Mouse (Mus musculus): ENCODE data around the gene Trio. TPM values are rescaled to one million over a fixed set of nuclear protein-coding genes. Genes with fewer than 3 reads are reported as not detected.

Trio gene
- polyA plus RNA-seq, 1 experiment from 2014 or later, result 45.4 TPM

GRCm38 (mm10) chr15:27718668-27719067 lies 307.0 kb downstream of the Trio start:
- no peaks in the 10 kb centered on the region for H3K4me1 ChIP-seq (ENCODE audit: control insufficient read depth, insufficient read depth, low read length)
- H3K9me3 ChIP-seq (replicated peaks; ENCODE audit: control insufficient read depth, low read length), result no peaks in the 10 kb centered on the region
- H3K4me2 ChIP-seq (ENCODE audit: low read depth, low read length), result no peak overlapping the region
- H3K36me3 ChIP-seq (replicated peaks; ENCODE audit: control insufficient read depth, insufficient read depth, low read depth, low read length), result no peaks in the 10 kb centered on the region
- ATAC-seq (replicated peaks; ENCODE audit: insufficient number of reproducible peaks, low FRiP score, low TSS enrichment, low read depth), result no peak
- H3K27me3 ChIP-seq (ENCODE audit: control insufficient read depth, insufficient read depth, low read length), result no peaks in the 10 kb centered on the region
- DNase-seq (ENCODE audit: low spot score), result no peak
- no peak overlapping the region for H3K4me3 ChIP-seq (ENCODE audit: low read depth, low read length)
- H3K27ac ChIP-seq (replicated peaks; ENCODE audit: low read depth, low read length), result no peak overlapping the region
- WGBS, result 62% methylated on average over 7 of the region's 7 CpGs
- no peak overlapping the region for H3K9ac ChIP-seq (replicated peaks; ENCODE audit: low read length)

DNA sequence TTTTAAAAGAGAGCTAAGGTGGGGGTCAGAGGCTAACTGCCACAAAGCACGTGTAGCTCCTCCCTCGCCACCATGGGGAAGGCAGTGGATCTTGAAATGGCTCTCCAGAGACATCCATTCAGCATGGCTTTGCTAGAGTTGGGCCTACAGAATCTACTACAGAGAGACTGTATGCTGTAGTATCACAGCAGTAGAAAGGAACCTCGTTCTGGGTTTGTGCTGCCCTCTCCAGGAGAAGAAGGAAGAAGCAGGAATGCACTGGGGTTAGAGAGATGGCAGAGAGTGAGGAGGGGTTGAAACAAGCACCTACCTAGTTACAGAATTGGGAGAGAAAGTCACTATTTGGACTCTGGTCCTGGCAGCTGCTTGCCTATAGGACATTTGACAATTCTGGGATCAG lies 310.3 kb downstream of the Trio start:
- peak; percentile 41 for DNase-seq (ENCODE audit: low spot score)
- Histone ChIP-seq H3K27me3 (ENCODE audit: control insufficient read depth, insufficient read depth, low read length) (no peaks in the 10 kb centered on the region), H3K4me1 (ENCODE audit: control insufficient read depth, insufficient read depth, low read length) (no peaks in the 10 kb centered on the region), H3K9ac (replicated peaks; ENCODE audit: low read length) (no peak overlapping the region), H3K4me3 (ENCODE audit: low read depth, low read length) (no peak overlapping the region), H3K4me2 (ENCODE audit: low read depth, low read length) (no peak overlapping the region), H3K27ac (replicated peaks; ENCODE audit: low read depth, low read length) (no peak overlapping the region), H3K9me3 (replicated peaks; ENCODE audit: control insufficient read depth, low read length) (no peaks in the 10 kb centered on the region), H3K36me3 (replicated peaks; ENCODE audit: control insufficient read depth, insufficient read depth, low read depth, low read length) (no peaks in the 10 kb centered on the region)
- 30% methylated on average over 3 of the region's 3 CpGs for WGBS
- ATAC-seq (replicated peaks; ENCODE audit: insufficient number of reproducible peaks, low FRiP score, low TSS enrichment, low read depth), result no peak

- H3K27me3 ChIP-seq (ENCODE audit: control insufficient read depth, insufficient read depth, low read length), result no peaks in the 10 kb centered on the region
- no peak for DNase-seq (ENCODE audit: low spot score)
- H3K4me3 ChIP-seq (ENCODE audit: low read depth, low read length), result no peak overlapping the region
- ATAC-seq (replicated peaks; ENCODE audit: insufficient number of reproducible peaks, low FRiP score, low TSS enrichment, low read depth), result no peak
- H3K4me1 ChIP-seq (ENCODE audit: control insufficient read depth, insufficient read depth, low read length), result no peaks in the 10 kb centered on the region
- H3K4me2 ChIP-seq (ENCODE audit: low read depth, low read length), result no peak overlapping the region
- 89% methylated on average over 9 of the region's 9 CpGs for WGBS
- no peaks in the 10 kb centered on the region for H3K9me3 ChIP-seq (replicated peaks; ENCODE audit: control insufficient read depth, low read length)
- H3K27ac ChIP-seq (replicated peaks; ENCODE audit: low read depth, low read length), result no peak overlapping the region
- no peak overlapping the region for H3K9ac ChIP-seq (replicated peaks; ENCODE audit: low read length)
- H3K36me3 ChIP-seq (replicated peaks; ENCODE audit: control insufficient read depth, insufficient read depth, low read depth, low read length), result no peaks in the 10 kb centered on the region
Observed at GRCm38 (mm10) chr15:27710698-27711097, 314.9 kb downstream of the Trio start.

DNA sequence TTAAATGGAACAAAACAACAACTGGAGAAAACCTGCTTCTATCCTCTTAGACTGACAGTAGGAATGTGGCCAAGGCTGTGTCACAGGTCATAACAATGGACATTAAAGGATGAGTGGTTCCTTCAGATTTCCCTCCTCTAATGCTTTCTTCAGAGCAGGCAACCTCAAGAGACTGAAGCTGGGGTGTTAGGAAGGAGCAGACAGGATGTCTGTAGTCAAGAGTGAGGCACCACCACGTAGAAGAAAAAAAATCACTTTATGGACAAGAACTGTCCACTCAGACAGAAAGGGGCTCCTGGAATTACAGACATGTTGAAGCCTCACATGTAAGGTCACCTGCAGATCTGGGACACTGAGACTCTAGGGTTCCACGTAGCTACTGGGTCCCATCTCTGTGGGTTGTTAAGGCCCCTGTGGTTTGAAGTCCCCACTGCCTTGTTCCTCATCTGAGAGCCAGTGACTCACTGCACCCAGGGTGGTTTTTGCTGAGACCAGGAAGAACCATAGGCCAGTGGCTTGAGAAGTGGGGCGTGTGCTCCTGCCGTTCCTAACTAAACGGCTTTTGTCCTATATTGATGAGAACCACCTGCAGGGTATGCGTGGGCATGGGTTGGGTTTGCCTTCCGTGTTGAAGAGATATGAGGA lies 316.6 kb downstream of the Trio start:
- no peak overlapping the region for H3K4me2 ChIP-seq (ENCODE audit: low read depth, low read length)
- WGBS, result 82% methylated on average over 7 of the region's 7 CpGs
- no peak for DNase-seq (ENCODE audit: low spot score)
- H3K4me1 ChIP-seq (ENCODE audit: control insufficient read depth, insufficient read depth, low read length), result no peaks in the 10 kb centered on the region
- H3K27me3 ChIP-seq (ENCODE audit: control insufficient read depth, insufficient read depth, low read length), result no peaks in the 10 kb centered on the region
- H3K9ac ChIP-seq (replicated peaks; ENCODE audit: low read length), result no peak overlapping the region
- no peak overlapping the region for H3K27ac ChIP-seq (replicated peaks; ENCODE audit: low read depth, low read length)
- no peaks in the 10 kb centered on the region for H3K9me3 ChIP-seq (replicated peaks; ENCODE audit: control insufficient read depth, low read length)
- no peak for ATAC-seq (replicated peaks; ENCODE audit: insufficient number of reproducible peaks, low FRiP score, low TSS enrichment, low read depth)
- H3K36me3 ChIP-seq (replicated peaks; ENCODE audit: control insufficient read depth, insufficient read depth, low read depth, low read length), result no peaks in the 10 kb centered on the region
- H3K4me3 ChIP-seq (ENCODE audit: low read depth, low read length), result no peak overlapping the region

DNA sequence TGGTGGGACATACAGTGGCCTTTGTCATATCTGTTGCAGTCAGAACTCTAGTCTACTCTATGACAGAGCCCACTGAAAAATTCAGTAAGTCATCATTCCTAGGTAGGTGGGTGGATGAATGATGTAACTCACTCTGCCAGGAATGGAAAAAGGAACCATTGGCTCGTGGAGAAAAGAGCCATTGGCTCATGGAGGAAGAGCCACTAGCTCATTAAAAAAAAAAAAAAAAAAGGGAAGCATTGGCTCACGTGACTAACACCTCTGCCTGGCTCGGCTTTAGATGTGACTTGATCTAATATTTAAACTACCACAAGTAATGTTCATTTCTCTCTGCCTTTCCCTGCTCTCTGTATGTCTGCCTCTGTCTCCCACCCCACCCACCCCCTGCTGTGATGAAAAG lies 317.1 kb downstream of the Trio start:
- Histone ChIP-seq H3K4me2 (ENCODE audit: low read depth, low read length) (no peak overlapping the region), H3K27ac (replicated peaks; ENCODE audit: low read depth, low read length) (no peak overlapping the region), H3K27me3 (ENCODE audit: control insufficient read depth, insufficient read depth, low read length) (no peaks in the 10 kb centered on the region), H3K36me3 (replicated peaks; ENCODE audit: control insufficient read depth, insufficient read depth, low read depth, low read length) (no peaks in the 10 kb centered on the region), H3K4me3 (ENCODE audit: low read depth, low read length) (no peak overlapping the region), H3K9ac (replicated peaks; ENCODE audit: low read length) (no peak overlapping the region), H3K4me1 (ENCODE audit: control insufficient read depth, insufficient read depth, low read length) (no peaks in the 10 kb centered on the region), H3K9me3 (replicated peaks; ENCODE audit: control insufficient read depth, low read length) (no peaks in the 10 kb centered on the region)
- DNase-seq (ENCODE audit: low spot score) (no peak), ATAC-seq (replicated peaks; ENCODE audit: insufficient number of reproducible peaks, low FRiP score, low TSS enrichment, low read depth) (no peak)
- 67% methylated on average over 3 of the region's 3 CpGs for WGBS

DNA sequence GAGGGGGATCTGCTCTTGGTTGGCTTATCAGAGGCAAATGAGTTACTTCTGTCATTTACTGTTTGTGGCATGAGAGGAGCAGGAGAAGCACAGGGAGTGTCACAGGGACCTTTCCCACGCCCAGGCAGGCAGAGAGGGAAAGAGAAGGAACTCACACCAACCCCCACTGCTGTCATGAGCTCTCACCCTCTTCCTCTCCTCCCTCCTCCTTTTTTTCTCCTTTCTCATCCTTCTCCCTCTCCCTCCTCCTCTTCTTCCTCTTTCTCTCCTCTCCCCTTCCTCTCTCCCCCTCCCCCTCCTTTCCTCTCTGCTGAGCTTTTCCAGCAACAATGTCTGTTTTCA lies 322.7 kb downstream of the Trio start:
- Histone ChIP-seq H3K27me3 (ENCODE audit: control insufficient read depth, insufficient read depth, low read length) (no peaks in the 10 kb centered on the region), H3K4me3 (ENCODE audit: low read depth, low read length) (no peak overlapping the region), H3K27ac (replicated peaks; ENCODE audit: low read depth, low read length) (no peak overlapping the region), H3K9me3 (replicated peaks; ENCODE audit: control insufficient read depth, low read length) (no peaks in the 10 kb centered on the region), H3K36me3 (replicated peaks; ENCODE audit: control insufficient read depth, insufficient read depth, low read depth, low read length) (no peaks in the 10 kb centered on the region), H3K4me1 (ENCODE audit: control insufficient read depth, insufficient read depth, low read length) (no peaks in the 10 kb centered on the region; the same call in 1 of the 2 replicates), H3K4me2 (ENCODE audit: low read depth, low read length) (no peak overlapping the region), H3K9ac (replicated peaks; ENCODE audit: low read length) (no peak overlapping the region)
- no peak for DNase-seq (ENCODE audit: low spot score)
- 38% methylated on average over 1 of the region's 1 CpGs for WGBS
- ATAC-seq (replicated peaks; ENCODE audit: insufficient number of reproducible peaks, low FRiP score, low TSS enrichment, low read depth), result no peak

- ATAC-seq (replicated peaks; ENCODE audit: insufficient number of reproducible peaks, low FRiP score, low TSS enrichment, low read depth) (no peak), DNase-seq (ENCODE audit: low spot score) (no peak)
- no peaks in the 10 kb centered on the region for H3K9me3 ChIP-seq (replicated peaks; ENCODE audit: control insufficient read depth, low read length)
- 50% methylated on average over 11 of the region's 11 CpGs for WGBS
- H3K4me1 ChIP-seq (ENCODE audit: control insufficient read depth, insufficient read depth, low read length), result no peaks in the 10 kb centered on the region; the same call in 1 of the 2 replicates
- no peak overlapping the region for H3K4me3 ChIP-seq (ENCODE audit: low read depth, low read length)
- H3K27ac ChIP-seq (replicated peaks; ENCODE audit: low read depth, low read length), result no peak overlapping the region
- no peak overlapping the region for H3K9ac ChIP-seq (replicated peaks; ENCODE audit: low read length)
- no peak overlapping the region for H3K4me2 ChIP-seq (ENCODE audit: low read depth, low read length)
- no peaks in the 10 kb centered on the region for H3K36me3 ChIP-seq (replicated peaks; ENCODE audit: control insufficient read depth, insufficient read depth, low read depth, low read length)
- H3K27me3 ChIP-seq (ENCODE audit: control insufficient read depth, insufficient read depth, low read length), result no peaks in the 10 kb centered on the region
Observed at GRCm38 (mm10) chr15:27702031-27702971, 323.3 kb downstream of the Trio start.

DNA sequence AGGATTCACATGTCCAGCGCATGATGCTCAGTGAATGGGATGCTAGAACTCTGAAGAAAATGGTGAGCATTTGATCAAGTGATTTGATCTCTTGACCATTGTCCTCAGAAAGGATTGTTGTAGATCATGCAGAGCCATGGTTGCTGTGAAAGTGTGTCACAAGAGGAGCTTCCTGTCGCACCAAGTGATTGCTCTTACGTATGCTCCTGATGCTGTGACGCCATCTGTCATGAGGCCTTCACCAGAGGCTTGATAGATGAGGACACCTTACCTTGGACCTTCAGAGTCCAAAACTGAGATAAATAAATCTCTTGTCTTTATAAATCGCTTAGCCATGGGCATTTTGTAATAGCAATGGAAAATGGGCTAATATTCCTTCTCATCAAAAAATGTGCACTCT lies 328.0 kb downstream of the Trio start:
- H3K9me3 ChIP-seq (replicated peaks; ENCODE audit: control insufficient read depth, low read length), result no peaks in the 10 kb centered on the region
- no peaks in the 10 kb centered on the region; the same call in 1 of the 2 replicates for H3K4me1 ChIP-seq (ENCODE audit: control insufficient read depth, insufficient read depth, low read length)
- H3K36me3 ChIP-seq (replicated peaks; ENCODE audit: control insufficient read depth, insufficient read depth, low read depth, low read length), result no peaks in the 10 kb centered on the region
- H3K27ac ChIP-seq (replicated peaks; ENCODE audit: low read depth, low read length), result no peak overlapping the region
- ATAC-seq (replicated peaks; ENCODE audit: insufficient number of reproducible peaks, low FRiP score, low TSS enrichment, low read depth) (no peak), DNase-seq (ENCODE audit: low spot score) (no peak)
- H3K4me3 ChIP-seq (ENCODE audit: low read depth, low read length), result no peak overlapping the region
- H3K27me3 ChIP-seq (ENCODE audit: control insufficient read depth, insufficient read depth, low read length), result no peaks in the 10 kb centered on the region
- H3K9ac ChIP-seq (replicated peaks; ENCODE audit: low read length), result no peak overlapping the region
- 89% methylated on average over 5 of the region's 5 CpGs for WGBS
- H3K4me2 ChIP-seq (ENCODE audit: low read depth, low read length), result no peak overlapping the region
